Mouse (Mus musculus) CH12.LX (cell line): ENCODE measurements around the gene Brd3os. TPM values are rescaled to one million over a fixed set of nuclear protein-coding genes. Genes with fewer than 3 reads are reported as not detected.

ENCODE experiments used
- DNase-seq: peaks from one replicate; pipeline ENCODE4 v3.0.0-alpha.2; 2013; ENCODE audit errors: extremely low read depth
- H3K27ac ChIP-seq: 2 replicates; pipeline ENCODE4 v1.5.1; 2012; ENCODE audit warnings: low read depth, mild to moderate bottlenecking, control low read depth, moderate library complexity; ENCODE audit not compliant: insufficient read depth
- H3K27me3 ChIP-seq: replicated peaks from 2 replicates; pipeline ENCODE3; 2012; ENCODE audit warnings: inconsistent platforms
- H3K36me3 ChIP-seq, 2 experiments: replicated peaks in 1 of 2; 2 replicates each; pipeline versions ENCODE3 to v1.6.1; 2012; ENCODE audit warnings: inconsistent platforms in 1 of 2, low read length in 1 of 2, mild to moderate bottlenecking in 1 of 2, mixed read lengths in 1 of 2, moderate library complexity in 1 of 2; ENCODE audit not compliant: control insufficient read depth in 1 of 2, insufficient read depth in 1 of 2
- H3K4me1 ChIP-seq, 2 experiments: 2 replicates each; pipeline ENCODE4 v1.6.1; 2012; ENCODE audit warnings: inconsistent platforms in 1 of 2, moderate library complexity in 1 of 2; ENCODE audit not compliant: insufficient read depth in 2 of 2, control insufficient read depth in 1 of 2
- H3K4me2 ChIP-seq: 2 replicates; pipeline ENCODE4 v1.6.1; 2012; ENCODE audit warnings: low read depth, mild to moderate bottlenecking, control low read depth; ENCODE audit not compliant: poor library complexity, insufficient read depth, severe bottlenecking
- H3K4me3 ChIP-seq, 3 experiments: fragments of 150-350 bp in 1 of 3; sonication (generic) in 1 of 3; replicated peaks in 1 of 3; 2 replicates each; pipeline versions ENCODE3 to v1.5.1; 2011 to 2012; ENCODE audit warnings: low read depth in 2 of 3, low read length in 2 of 3, mild to moderate bottlenecking in 2 of 3, moderate library complexity in 2 of 3, control low read depth in 1 of 3, improper control_type of control experiment in 1 of 3, inconsistent platforms in 1 of 3, mixed read lengths in 1 of 3; ENCODE audit not compliant: poor library complexity in 1 of 3
- H3K79me2 ChIP-seq: replicated peaks from 2 replicates; pipeline ENCODE4 v1.6.1; 2012; ENCODE audit warnings: mild to moderate bottlenecking, moderate library complexity; ENCODE audit not compliant: control insufficient read depth, poor library complexity, insufficient read depth, severe bottlenecking; ENCODE audit errors: extremely low read depth
- H3K9ac ChIP-seq: 2 replicates; pipeline ENCODE4 v1.6.1; 2012; ENCODE audit warnings: low read depth, mild to moderate bottlenecking, control low read depth, moderate library complexity; ENCODE audit not compliant: insufficient read depth
- H3K9me3 ChIP-seq: replicated peaks from 2 replicates; pipeline ENCODE3; 2012; ENCODE audit warnings: low read length, inconsistent platforms, mixed read lengths
- BHLHE40 ChIP-seq: IDR thresholded peaks from 2 replicates; pipeline ENCODE4 v1.6.1; 2011; ENCODE audit warnings: mild to moderate bottlenecking, low read depth, low read length, improper control_type of control experiment
- CHD1 ChIP-seq: IDR thresholded peaks from 2 replicates; pipeline ENCODE4 v1.6.1; 2012; ENCODE audit warnings: low read depth, low read length, improper control_type of control experiment, inconsistent platforms
- CHD2 ChIP-seq: IDR thresholded peaks from 2 replicates; pipeline ENCODE4 v1.6.1; 2011; ENCODE audit warnings: low read length, improper control_type of control experiment
- CTCF ChIP-seq, 2 experiments: IDR thresholded peaks in 1 of 2; conservative IDR thresholded peaks in 1 of 2; 2 replicates each; pipeline ENCODE4 v1.5.1; 2011 to 2012; ENCODE audit warnings: low read depth in 2 of 2, low read length in 2 of 2, improper control_type of control experiment in 1 of 2, inconsistent platforms in 1 of 2, mild to moderate bottlenecking in 1 of 2, moderate library complexity in 1 of 2
- E2F4 ChIP-seq: IDR thresholded peaks from 2 replicates; pipeline ENCODE4 v1.6.1; 2011; ENCODE audit warnings: low read depth, low read length, improper control_type of control experiment; ENCODE audit not compliant: insufficient replicate concordance
- ELF1 ChIP-seq: IDR thresholded peaks from 2 replicates; pipeline ENCODE4 v1.6.1; 2014; ENCODE audit warnings: low read depth, mild to moderate bottlenecking, inconsistent platforms, low read length, improper control_type of control experiment
- EP300 ChIP-seq: IDR thresholded peaks from 2 replicates; pipeline ENCODE4 v1.6.1; 2011; ENCODE audit warnings: low read length, improper control_type of control experiment
- ETS1 ChIP-seq: conservative IDR thresholded peaks from 2 replicates; pipeline ENCODE4 v1.6.1; 2012; ENCODE audit warnings: low read depth, mild to moderate bottlenecking, inconsistent platforms, low read length, improper control_type of control experiment, moderate library complexity
- GABPA ChIP-seq: IDR thresholded peaks from 2 replicates; pipeline ENCODE4 v1.6.1; 2012; ENCODE audit warnings: low read depth, low read length, improper control_type of control experiment, inconsistent platforms; ENCODE audit not compliant: insufficient replicate concordance
- HCFC1 ChIP-seq: IDR thresholded peaks from 2 replicates; pipeline ENCODE4 v1.6.1; 2012; ENCODE audit warnings: low read depth, mild to moderate bottlenecking, inconsistent platforms, low read length, improper control_type of control experiment
- IRF4 ChIP-seq: IDR thresholded peaks from 2 replicates; pipeline ENCODE4 v1.6.1; 2014; ENCODE audit warnings: low read depth, mild to moderate bottlenecking, inconsistent platforms, low read length, improper control_type of control experiment
- JUN ChIP-seq: IDR thresholded peaks from 2 replicates; pipeline ENCODE4 v1.6.1; 2011; ENCODE audit warnings: low read depth, mild to moderate bottlenecking, low read length, improper control_type of control experiment, moderate library complexity; ENCODE audit not compliant: insufficient read depth
- JUND ChIP-seq: conservative IDR thresholded peaks from 2 replicates; pipeline ENCODE4 v1.6.1; 2011; ENCODE audit warnings: low read depth, low read length, improper control_type of control experiment
- KAT2A ChIP-seq: IDR thresholded peaks from 2 replicates; pipeline ENCODE4 v1.6.1; 2012; ENCODE audit warnings: low read length, improper control_type of control experiment, inconsistent platforms; ENCODE audit not compliant: insufficient replicate concordance
- MAFK ChIP-seq: IDR thresholded peaks from 2 replicates; pipeline ENCODE4 v1.6.1; 2011; ENCODE audit warnings: low read length, improper control_type of control experiment; ENCODE audit not compliant: insufficient replicate concordance
- MAX ChIP-seq: IDR thresholded peaks from 2 replicates; pipeline ENCODE4 v1.6.1; 2011; ENCODE audit warnings: low read length, improper control_type of control experiment
- MAZ ChIP-seq: IDR thresholded peaks from 2 replicates; pipeline ENCODE4 v1.6.1; 2012; ENCODE audit warnings: low read depth, mild to moderate bottlenecking, inconsistent platforms, low read length, improper control_type of control experiment, moderate library complexity
- MEF2A ChIP-seq: IDR thresholded peaks from 2 replicates; pipeline ENCODE4 v1.6.1; 2014; ENCODE audit warnings: low read depth, mild to moderate bottlenecking, inconsistent platforms, low read length, improper control_type of control experiment, borderline replicate concordance
- MXI1 ChIP-seq: IDR thresholded peaks from 2 replicates; pipeline ENCODE4 v1.6.1; 2011; ENCODE audit warnings: mild to moderate bottlenecking, low read depth, low read length, improper control_type of control experiment
- MYC ChIP-seq: IDR thresholded peaks from 2 replicates; pipeline ENCODE4 v1.6.1; 2011; ENCODE audit warnings: low read depth, mild to moderate bottlenecking, improper control_type of control experiment, low read length
- NELFE ChIP-seq: IDR thresholded peaks from 2 replicates; pipeline ENCODE4 v1.6.1; 2011; ENCODE audit warnings: low read depth, low read length, improper control_type of control experiment
- NRF1 ChIP-seq: IDR thresholded peaks from 2 replicates; pipeline ENCODE4 v1.6.1; 2014; ENCODE audit warnings: low read depth, mild to moderate bottlenecking, inconsistent platforms, low read length, improper control_type of control experiment, moderate library complexity
- PAX5 ChIP-seq: IDR thresholded peaks from 2 replicates; pipeline ENCODE4 v1.6.1; 2012; ENCODE audit warnings: low read length, inconsistent platforms, mixed read lengths
- RAD21 ChIP-seq: IDR thresholded peaks from 2 replicates; pipeline ENCODE4 v1.6.1; 2011; ENCODE audit warnings: low read depth, mild to moderate bottlenecking, low read length, improper control_type of control experiment, moderate library complexity
- SIN3A ChIP-seq: IDR thresholded peaks from 2 replicates; pipeline ENCODE4 v1.6.1; 2012; ENCODE audit warnings: low read length, improper control_type of control experiment, inconsistent platforms
- SMC3 ChIP-seq: IDR thresholded peaks from 2 replicates; pipeline ENCODE4 v1.6.1; 2011; ENCODE audit warnings: low read depth, low read length, improper control_type of control experiment
- TCF12 ChIP-seq: IDR thresholded peaks from 2 replicates; pipeline ENCODE4 v1.6.1; 2014; ENCODE audit warnings: low read depth, mild to moderate bottlenecking, inconsistent platforms, low read length, improper control_type of control experiment
- UBTF ChIP-seq: IDR thresholded peaks from 2 replicates; pipeline ENCODE4 v1.6.1; 2012; ENCODE audit warnings: low read depth, mild to moderate bottlenecking, inconsistent platforms, low read length, improper control_type of control experiment, moderate library complexity
- USF1 ChIP-seq: IDR thresholded peaks from 2 replicates; pipeline ENCODE4 v1.6.1; 2014; ENCODE audit warnings: low read depth, mild to moderate bottlenecking, inconsistent platforms, low read length, improper control_type of control experiment
- USF2 ChIP-seq: conservative IDR thresholded peaks from 2 replicates; pipeline ENCODE4 v1.6.1; 2011; ENCODE audit warnings: low read depth, low read length, improper control_type of control experiment
- ZNF384 ChIP-seq: IDR thresholded peaks from 2 replicates; pipeline ENCODE4 v1.6.1; 2012; ENCODE audit warnings: low read depth, low read length, improper control_type of control experiment, inconsistent platforms
- dilution Hi-C: fragments of 300-500 bp; cut with MboI; formaldehyde crosslinking; loops from 2 replicates; pipeline ENCODE4 v1.14.3; 2020; ENCODE audit warnings: low sequenced_read_pairs; ENCODE audit not compliant: extremely low pct_unique_long_range_greater_than_20kb, extremely low pct_ligation_motif_present
- in situ Hi-C: fragments of 300-500 bp; cut with MboI; formaldehyde crosslinking; loops from 3 replicates; pipeline ENCODE4 v1.14.3; 2019; ENCODE audit warnings: low sequenced_read_pairs, low pct_ligation_motif_present, low pct_unique_long_range_greater_than_20kb, mixed read lengths
- polyA plus RNA-seq: library from polyadenylated mRNA; unstranded; fragments of >175 nt; gene quantifications from 2 replicates; pipeline ENCODE4 v1.2.1, GENCODE M21; 2012; ENCODE audit warnings: low read depth; ENCODE audit not compliant: insufficient read length
- total RNA-seq, 2 experiments: library from RNA; depleted of rRNA; stranded (reverse); fragments of 300-350 nt in 1 of 2; fragments of >200 nt in 1 of 2; gene quantifications; 2 replicates each; pipeline ENCODE4 v1.2.3; 2012 to 2014

Brd3os gene
- total and polyA plus RNA-seq, 3 experiments: 1.2 to 2.1 (median 1.8) TPM

DNA sequence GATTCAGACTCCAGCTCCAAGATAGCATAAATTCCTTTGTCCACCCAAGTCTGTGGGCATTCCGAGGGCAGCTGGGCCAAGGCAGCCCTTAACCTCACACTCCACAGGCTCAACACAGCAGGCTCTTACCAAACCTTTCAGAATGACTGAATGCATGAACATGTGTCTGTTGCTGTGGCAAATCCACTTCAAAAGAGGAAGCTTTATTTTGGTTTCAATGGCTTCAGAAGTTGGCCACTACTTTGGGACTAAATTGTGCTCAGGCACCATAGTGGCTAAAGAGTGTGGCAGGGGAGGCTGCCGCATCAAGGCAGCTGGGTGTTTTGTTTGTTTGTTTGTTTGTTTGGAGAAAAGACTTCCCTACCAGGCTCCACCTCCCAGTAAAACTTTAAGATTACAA is 42.0 kb upstream of the Brd3os start:
- in situ Hi-C loops (no loop called here), dilution Hi-C loops (no loop called here)
- Histone ChIP-seq H3K79me2 (peaks cover 94% of the 10 kb centered on the region), H3K4me1 (peaks cover 54 to 86% of the 10 kb centered on the region in 2 experiments), H3K36me3 (peaks cover 11 to 70% of the 10 kb centered on the region in 2 experiments), H3K27ac (peak overlapping the region; percentile 60; the same call in 1 of the 2 replicates), H3K4me3 (no peak overlapping the region), H3K9me3 (peaks cover 17% of the 10 kb centered on the region), H3K4me2 (no peak overlapping the region), H3K27me3 (no peaks in the 10 kb centered on the region), H3K9ac (no peak overlapping the region)
- DNase-seq: no peak
- peak; percentile 36 for TF ChIP-seq ETS1
- no peak for TF ChIP-seq MAX
- TF ChIP-seq HCFC1: no peak
- TF ChIP-seq USF2: no peak
- no peak for TF ChIP-seq SMC3
- no peak for TF ChIP-seq CTCF (conservative IDR thresholded peaks at IDR 0.05 in 1 of 2, IDR thresholded peaks at IDR 0.05 in 1 of 2; ENCODE audit: low read depth in 2 of 2, low read length in 2 of 2)
- TF ChIP-seq MEF2A: peak; percentile 31; the same call in 1 of the 2 replicates
- peak; percentile 41; the same call in 1 of the 2 replicates for TF ChIP-seq MXI1
- TF ChIP-seq CHD1: no peak
- TF ChIP-seq IRF4: peak; percentile 71
- TF ChIP-seq KAT2A: no peak
- TF ChIP-seq UBTF: no peak
- TF ChIP-seq ZNF384: no peak
- no peak for TF ChIP-seq NRF1
- no peak for TF ChIP-seq PAX5
- peak; percentile 67 for TF ChIP-seq MYC
- TF ChIP-seq GABPA: no peak
- TF ChIP-seq ELF1: no peak
- no peak; the same call in 1 of the 2 replicates for TF ChIP-seq JUND
- no peak for TF ChIP-seq E2F4
- no peak for TF ChIP-seq RAD21
- TF ChIP-seq TCF12: peak; percentile 49
- TF ChIP-seq JUN: peak; percentile 3; the same call in 1 of the 2 replicates
- TF ChIP-seq BHLHE40: 0 out of 2 replicates have a peak, but pooled peaks have one; percentile 51
- TF ChIP-seq NELFE: no peak
- peak; percentile 34; the same call in 1 of the 2 replicates for TF ChIP-seq SIN3A
- 0 out of 2 replicates have a peak, but pooled peaks have one; percentile 24 for TF ChIP-seq MAFK
- TF ChIP-seq EP300: peak; percentile 69
- no peak for TF ChIP-seq MAZ
- no peak for TF ChIP-seq CHD2
- TF ChIP-seq USF1: no peak
